Mouse (Mus musculus) lung, embryonic 16.5 days (tissue): Measurements from ENCODE around the gene Cst10. TPM values are rescaled to one million over a fixed set of nuclear protein-coding genes. Genes with fewer than 3 reads are reported as not detected.

Experiments used
- ATAC-seq: fragments of 200-750 bp; cut with Nextera tagmentation; 2 replicates; pipeline ENCODE4 v1.8.0; 2017; ENCODE audit warnings: low read depth, mild to moderate bottlenecking, moderate library complexity
- H3K27ac ChIP-seq: fragments of 300-500 bp; sonication (generic); 2 replicates; pipeline ENCODE4 v1.5.1; 2014; ENCODE audit warnings: mild to moderate bottlenecking, control low read depth, low read length
- H3K27me3 ChIP-seq: fragments of 300-500 bp; sonication (generic); 2 replicates; pipeline ENCODE4 v1.6.1; 2014; ENCODE audit warnings: low read depth, low read length, mixed read lengths; ENCODE audit not compliant: control insufficient read depth, insufficient read depth
- H3K36me3 ChIP-seq: fragments of 300-500 bp; sonication (generic); 2 replicates; pipeline ENCODE4 v1.6.1; 2014; ENCODE audit warnings: low read length; ENCODE audit not compliant: control insufficient read depth, insufficient read depth
- H3K4me1 ChIP-seq: fragments of 300-500 bp; sonication (generic); replicated peaks from 2 replicates; pipeline ENCODE4 v1.6.1; 2014; ENCODE audit warnings: low read length, mixed read lengths; ENCODE audit not compliant: control insufficient read depth, insufficient read depth
- H3K4me2 ChIP-seq: fragments of 300-500 bp; sonication (generic); 2 replicates; pipeline ENCODE4 v1.6.1; 2014; ENCODE audit warnings: low read depth, low read length, control low read depth
- H3K4me3 ChIP-seq: fragments of 300-500 bp; sonication (generic); 2 replicates; pipeline ENCODE4 v1.5.1; 2014; ENCODE audit warnings: mild to moderate bottlenecking, low read length, control low read depth
- H3K9ac ChIP-seq: fragments of 300-500 bp; sonication (generic); 2 replicates; pipeline ENCODE4 v1.6.1; 2014; ENCODE audit warnings: low read length, control low read depth
- H3K9me3 ChIP-seq: fragments of 300-500 bp; sonication (generic); 2 replicates; pipeline ENCODE4 v1.6.1; 2016; ENCODE audit warnings: low read length; ENCODE audit not compliant: control insufficient read depth
- WGBS: fragments of 180-500 bp; shearing (Covaris S2); extraction: QIAGEN DNeasy Blood & Tissue Kit; methylation state at CpG from one replicate; pipeline ENCODE4 v1.1.7; 2014; 5-methylcytosine and 5-hydroxymethylcytosine counted together
- polyA plus RNA-seq: library from polyadenylated mRNA; unstranded; fragments of >200 nt; fragmentation: Nextera tagmentation; extraction: Ambion mirVana; gene quantifications from 2 replicates; pipeline ENCODE4 v1.2.1, GENCODE M21; 2015

Gene Cst10
- not detected in 2 replicates for polyA plus RNA-seq

DNA sequence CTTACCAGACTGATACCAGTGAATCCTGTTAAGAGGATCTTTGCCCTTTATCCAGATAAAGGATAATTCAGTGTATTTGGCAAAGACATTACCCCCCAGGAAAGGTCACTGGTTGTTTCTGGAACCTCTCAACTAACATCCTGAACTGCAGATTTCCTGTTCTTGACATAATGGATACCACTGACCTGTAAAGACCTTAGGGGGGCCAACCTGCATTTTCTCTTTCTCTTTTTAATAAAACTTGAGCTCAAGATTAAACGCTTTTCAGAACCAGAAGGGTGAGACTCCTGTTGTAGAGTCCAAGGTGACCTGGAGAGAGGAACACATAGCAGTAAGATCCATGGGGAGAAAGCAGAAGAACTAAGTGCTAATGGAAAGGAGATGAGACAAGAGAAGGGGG is at the start of gene Cst10:
TSS of gene Cst10 (plus strand) at position 301 of the 400 bp plus-strand sequence.
- H3K4me1 ChIP-seq = no peaks in the 10 kb centered on the region
- no peaks in the 10 kb centered on the region for H3K36me3 ChIP-seq
- H3K9me3 ChIP-seq = no peaks in the 10 kb centered on the region
- H3K27me3 ChIP-seq = no peaks in the 10 kb centered on the region
- WGBS = 61% methylated on average over 1 of the region's 1 CpGs
- H3K4me2 ChIP-seq = no peak within 1 kb of the TSS
- no peak within 1 kb of the TSS for H3K9ac ChIP-seq
- no peak within 1 kb of the TSS for H3K27ac ChIP-seq
- ATAC-seq = no peak
- H3K4me3 ChIP-seq = no peak within 1 kb of the TSS

- no peaks in the 10 kb centered on the region for H3K27me3 ChIP-seq
- H3K4me1 ChIP-seq = no peaks in the 10 kb centered on the region
- H3K9ac ChIP-seq = no peak overlapping the region
- no peak overlapping the region for H3K4me2 ChIP-seq
- H3K9me3 ChIP-seq = no peaks in the 10 kb centered on the region
- WGBS = 42% methylated on average over 3 of the region's 3 CpGs
- H3K36me3 ChIP-seq = no peaks in the 10 kb centered on the region
- no peak overlapping the region for H3K27ac ChIP-seq
- ATAC-seq = no peak
- H3K4me3 ChIP-seq = no peak overlapping the region
Measured at GRCm38 (mm10) chr2:149392951-149393350, 11.9 kb upstream of the Cst10 start.

- H3K4me3 ChIP-seq = no peak overlapping the region
- H3K9ac ChIP-seq = no peak overlapping the region
- H3K4me1 ChIP-seq = no peaks in the 10 kb centered on the region
- WGBS = 21% methylated on average over 3 of the region's 4 CpGs
- H3K36me3 ChIP-seq = no peaks in the 10 kb centered on the region
- H3K4me2 ChIP-seq = no peak overlapping the region
- no peaks in the 10 kb centered on the region for H3K27me3 ChIP-seq
- no peak for ATAC-seq
- no peaks in the 10 kb centered on the region for H3K9me3 ChIP-seq
- H3K27ac ChIP-seq = no peak overlapping the region
Measured at GRCm38 (mm10) chr2:149422564-149422963, 17.7 kb downstream of the Cst10 start.
